Mouse (Mus musculus) MEL (cell line): ENCODE results near the gene Cux1. TPM values are rescaled to one million over a fixed set of nuclear protein-coding genes. Genes with fewer than 3 reads are reported as not detected.

Experiments used
- DNase-seq: peaks from one replicate; pipeline ENCODE4 v3.0.0; 2011; ENCODE audit warnings: low read depth, low spot score
- H3K27ac ChIP-seq: 2 replicates; pipeline ENCODE4 v1.5.1; 2012; ENCODE audit warnings: low read depth, mild to moderate bottlenecking, control low read depth, low read length, moderate library complexity; ENCODE audit not compliant: control insufficient read depth
- H3K27me3 ChIP-seq, 2 experiments: fragments of 150-350 bp in 1 of 2; sonication (generic) in 1 of 2; 2 replicates each; pipeline ENCODE4 v1.6.1; 2012; ENCODE audit warnings: low read length in 2 of 2, mild to moderate bottlenecking in 2 of 2, improper control_type of control experiment in 1 of 2, moderate library complexity in 1 of 2; ENCODE audit not compliant: insufficient read depth in 2 of 2, control insufficient read depth in 1 of 2
- H3K36me3 ChIP-seq, 2 experiments: 2 replicates each; pipeline ENCODE4 v1.6.1; 2012 to 2014; ENCODE audit warnings: low read length in 2 of 2, improper control_type of control experiment in 1 of 2, inconsistent platforms in 1 of 2, mild to moderate bottlenecking in 1 of 2; ENCODE audit not compliant: insufficient read depth in 2 of 2, control insufficient read depth in 1 of 2
- H3K4me1 ChIP-seq, 2 experiments: fragments of 150-350 bp in 1 of 2; sonication (generic) in 1 of 2; 2 replicates each; pipeline ENCODE4 v1.6.1; 2012; ENCODE audit warnings: low read length in 2 of 2, improper control_type of control experiment in 1 of 2, mild to moderate bottlenecking in 1 of 2; ENCODE audit not compliant: insufficient read depth in 2 of 2, control insufficient read depth in 1 of 2
- H3K4me3 ChIP-seq, 2 experiments: fragments of 150-350 bp in 1 of 2; sonication (generic) in 1 of 2; 2 replicates each; pipeline ENCODE4 v1.5.1; 2012; ENCODE audit warnings: low read depth in 2 of 2, low read length in 2 of 2, mild to moderate bottlenecking in 2 of 2, moderate library complexity in 2 of 2, control low read depth in 1 of 2, improper control_type of control experiment in 1 of 2; ENCODE audit not compliant: control insufficient read depth in 1 of 2, insufficient read depth in 1 of 2
- H3K79me2 ChIP-seq: 2 replicates; pipeline ENCODE4 v1.6.1; 2012; ENCODE audit warnings: mild to moderate bottlenecking, low read length, moderate library complexity; ENCODE audit not compliant: control insufficient read depth, poor library complexity, insufficient read depth
- H3K9ac ChIP-seq: 2 replicates; pipeline ENCODE4 v1.6.1; 2012; ENCODE audit warnings: low read depth, mild to moderate bottlenecking, control low read depth, low read length, moderate library complexity; ENCODE audit not compliant: control insufficient read depth, poor library complexity, severe bottlenecking
- H3K9me3 ChIP-seq: fragments of 150-350 bp; sonication (generic); replicated peaks from 2 replicates; pipeline ENCODE4 v1.6.1; 2012; ENCODE audit warnings: mild to moderate bottlenecking, low read length, improper control_type of control experiment, moderate library complexity; ENCODE audit not compliant: insufficient read depth
- BHLHE40 ChIP-seq: IDR thresholded peaks from 2 replicates; pipeline ENCODE4 v1.6.1; 2012; ENCODE audit warnings: low read depth, mild to moderate bottlenecking, inconsistent platforms, low read length, improper control_type of control experiment, borderline replicate concordance
- CTCF ChIP-seq, 3 experiments: IDR thresholded peaks in 2 of 3; conservative IDR thresholded peaks in 1 of 3; 2 replicates each; pipeline ENCODE4 v1.5.1; 2011 to 2012; ENCODE audit warnings: low read length in 3 of 3, low read depth in 2 of 3, mild to moderate bottlenecking in 2 of 3, improper control_type of control experiment in 1 of 3, inconsistent platforms in 1 of 3, mixed read lengths in 1 of 3, moderate library complexity in 1 of 3; ENCODE audit not compliant: control insufficient read depth in 1 of 3, insufficient read depth in 1 of 3, poor library complexity in 1 of 3, severe bottlenecking in 1 of 3
- E2F4 ChIP-seq: IDR thresholded peaks from 2 replicates; pipeline ENCODE4 v1.6.1; 2011; ENCODE audit warnings: low read depth, low read length, improper control_type of control experiment, borderline replicate concordance
- EP300 ChIP-seq, 2 experiments: IDR thresholded peaks; 2 replicates each; pipeline ENCODE4 v1.6.1; 2011; ENCODE audit warnings: improper control_type of control experiment in 2 of 2, low read length in 2 of 2, low read depth in 1 of 2, mild to moderate bottlenecking in 1 of 2
- ETS1 ChIP-seq: IDR thresholded peaks from 2 replicates; pipeline ENCODE4 v1.6.1; 2012; ENCODE audit warnings: low read depth, mild to moderate bottlenecking, inconsistent platforms, low read length, improper control_type of control experiment, moderate library complexity
- KAT2A ChIP-seq: conservative IDR thresholded peaks from 2 replicates; pipeline ENCODE4 v1.6.1; 2012; ENCODE audit warnings: low read depth, low read length, improper control_type of control experiment, inconsistent platforms
- MAFK ChIP-seq: IDR thresholded peaks from 2 replicates; pipeline ENCODE4 v1.6.1; 2011; ENCODE audit warnings: low read depth, mild to moderate bottlenecking, low read length, improper control_type of control experiment, borderline replicate concordance
- MAZ ChIP-seq: IDR thresholded peaks from 2 replicates; pipeline ENCODE4 v1.6.1; 2012; ENCODE audit warnings: low read depth, mild to moderate bottlenecking, inconsistent platforms, low read length, improper control_type of control experiment
- MEF2A ChIP-seq: IDR thresholded peaks from 2 replicates; pipeline ENCODE4 v1.6.1; 2014; ENCODE audit warnings: low read depth, mild to moderate bottlenecking, inconsistent platforms, low read length, improper control_type of control experiment; ENCODE audit not compliant: poor library complexity, insufficient replicate concordance, severe bottlenecking; ENCODE audit errors: extremely low read depth
- MXI1 ChIP-seq: IDR thresholded peaks from 2 replicates; pipeline ENCODE4 v1.6.1; 2011; ENCODE audit warnings: mild to moderate bottlenecking, low read depth, low read length, improper control_type of control experiment
- MYB ChIP-seq: IDR thresholded peaks from 2 replicates; pipeline ENCODE4 v1.6.1; 2011; ENCODE audit warnings: mild to moderate bottlenecking, low read depth, low read length, improper control_type of control experiment
- MYC ChIP-seq: IDR thresholded peaks from 2 replicates; pipeline ENCODE4 v1.6.1; 2011; ENCODE audit warnings: low read depth, mild to moderate bottlenecking, low read length, improper control_type of control experiment, moderate library complexity
- NELFE ChIP-seq: IDR thresholded peaks from 2 replicates; pipeline ENCODE4 v1.6.1; 2011; ENCODE audit warnings: low read depth, low read length, improper control_type of control experiment
- POLR2A ChIP-seq, 2 experiments: IDR thresholded peaks; 2 replicates each; pipeline ENCODE4 v1.6.1; 2011 to 2012; ENCODE audit warnings: low read length in 2 of 2, mild to moderate bottlenecking in 2 of 2, control low read depth in 1 of 2, improper control_type of control experiment in 1 of 2, low read depth in 1 of 2, moderate library complexity in 1 of 2; ENCODE audit not compliant: control insufficient read depth in 1 of 2, insufficient read depth in 1 of 2, poor library complexity in 1 of 2
- POLR2AphosphoS2 ChIP-seq: IDR thresholded peaks from 2 replicates; pipeline ENCODE4 v1.6.1; 2011; ENCODE audit warnings: low read length, improper control_type of control experiment
- POLR2AphosphoS5 ChIP-seq: IDR thresholded peaks from 2 replicates; pipeline ENCODE4 v1.6.1; 2012; ENCODE audit warnings: low read depth, borderline replicate concordance, mild to moderate bottlenecking, inconsistent platforms, low read length, moderate library complexity, mixed read lengths
- RAD21 ChIP-seq: IDR thresholded peaks from 2 replicates; pipeline ENCODE4 v1.6.1; 2011; ENCODE audit warnings: mild to moderate bottlenecking, low read depth, low read length, improper control_type of control experiment
- RCOR1 ChIP-seq: IDR thresholded peaks from 2 replicates; pipeline ENCODE4 v1.6.1; 2012; ENCODE audit warnings: low read depth, mild to moderate bottlenecking, inconsistent platforms, low read length, improper control_type of control experiment
- SIN3A ChIP-seq: IDR thresholded peaks from 2 replicates; pipeline ENCODE4 v1.6.1; 2012; ENCODE audit warnings: low read length, improper control_type of control experiment, inconsistent platforms
- TBP ChIP-seq: IDR thresholded peaks from 2 replicates; pipeline ENCODE4 v1.8.0; 2011; ENCODE audit warnings: low read depth, low read length, improper control_type of control experiment
- TCF12 ChIP-seq: IDR thresholded peaks from 2 replicates; pipeline ENCODE4 v1.6.1; 2014; ENCODE audit warnings: low read depth, mild to moderate bottlenecking, inconsistent platforms, low read length, improper control_type of control experiment, moderate library complexity
- UBTF ChIP-seq: IDR thresholded peaks from 2 replicates; pipeline ENCODE4 v1.6.1; 2012; ENCODE audit warnings: low read depth, mild to moderate bottlenecking, inconsistent platforms, low read length, improper control_type of control experiment, moderate library complexity, borderline replicate concordance; ENCODE audit not compliant: insufficient read depth
- ZC3H11A ChIP-seq: IDR thresholded peaks from 2 replicates; pipeline ENCODE4 v1.6.1; 2012; ENCODE audit warnings: low read depth, mild to moderate bottlenecking, inconsistent platforms, low read length, improper control_type of control experiment
- polyA plus RNA-seq, 2 experiments: library from polyadenylated mRNA; stranded (reverse) in 1 of 2; unstranded in 1 of 2; fragments of >175 nt in 1 of 2; fragments of >200 nt in 1 of 2; gene quantifications; 2 replicates each; pipeline versions ENCODE4 v1.2.1 to v1.2.4; 2012; ENCODE audit warnings: low replicate concordance in 2 of 2, low read depth in 1 of 2; ENCODE audit not compliant: insufficient read length in 2 of 2, insufficient read depth in 1 of 2, missing spikeins in 1 of 2
- total RNA-seq: library from RNA; depleted of rRNA; stranded (reverse); fragments of 300-350 nt; gene quantifications from 2 replicates; pipeline ENCODE4 v1.2.3, GENCODE M21; 2012

The Cux1 gene
- total and polyA plus RNA-seq, 3 experiments: 71.1 to 104 TPM; not detected in 1

DNA sequence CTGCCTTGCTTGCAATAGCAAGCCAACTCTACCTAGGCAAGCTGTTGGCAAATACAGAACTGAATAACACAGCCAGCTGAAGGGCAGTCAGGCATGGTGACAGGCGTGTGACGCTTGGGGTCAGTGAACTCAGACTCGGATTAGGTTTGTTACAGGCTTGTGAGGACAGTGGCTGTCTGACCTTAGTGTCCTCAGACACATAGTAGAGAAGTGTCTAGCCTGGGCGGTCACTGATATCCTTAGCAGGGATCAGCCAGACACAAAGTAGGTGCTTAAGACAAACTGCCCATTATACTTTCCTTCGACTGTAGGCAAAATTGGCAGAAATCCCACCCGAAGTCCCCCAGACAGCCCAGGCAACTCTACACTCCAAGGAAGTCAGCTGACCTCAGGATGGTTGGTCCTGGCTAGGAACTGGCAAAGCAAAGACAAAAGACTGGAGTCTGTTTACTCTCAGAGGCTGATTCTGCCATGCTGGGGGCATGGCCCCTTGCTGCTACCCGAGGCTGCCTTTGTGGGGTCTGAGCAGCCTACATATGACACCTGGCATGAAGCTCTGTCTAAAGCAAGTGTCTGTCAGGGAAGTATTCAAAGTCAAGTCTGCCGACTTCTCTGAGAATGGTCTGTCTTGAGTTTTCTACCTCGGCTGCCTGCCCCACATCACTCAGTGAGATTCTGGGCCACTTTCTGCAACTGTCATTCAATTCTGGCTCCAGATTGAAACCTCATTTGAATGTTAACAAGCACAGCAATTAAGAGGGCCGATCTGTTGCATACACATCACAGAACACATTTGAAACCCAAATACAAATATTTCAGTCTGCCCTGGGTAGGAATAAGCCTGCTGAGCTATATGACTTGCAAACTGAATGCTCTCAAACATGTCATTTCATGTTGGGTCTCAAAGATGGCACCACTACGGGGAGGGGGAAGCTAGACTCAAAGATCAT lies 124.8 kb downstream of the Cux1 start:
- H3K9ac ChIP-seq: no peak overlapping the region
- H3K4me3 ChIP-seq: no peak overlapping the region
- H3K4me1 ChIP-seq: peaks cover 0 to 2% of the 10 kb centered on the region in 2 experiments; a peak in 2 of 4 replicates
- H3K36me3 ChIP-seq: peaks cover 2 to 20% of the 10 kb centered on the region in 2 experiments; a peak in 2 of 4 replicates
- DNase-seq: no peak
- H3K27me3 ChIP-seq: no peaks in the 10 kb centered on the region
- H3K9me3 ChIP-seq: no peaks in the 10 kb centered on the region
- TF ChIP-seq MEF2A (no peak), RCOR1 (no peak), UBTF (no peak), POLR2A (IDR thresholded peaks at IDR 0.05; ENCODE audit: control insufficient read depth in 1 of 2, insufficient read depth in 1 of 2, low read depth in 1 of 2, low read length in 2 of 2, poor library complexity in 1 of 2) (no peak), TCF12 (no peak), MAFK (no peak), CTCF (IDR thresholded peaks at IDR 0.05 in 2 of 3, conservative IDR thresholded peaks at IDR 0.05 in 1 of 3; ENCODE audit: control insufficient read depth in 1 of 3, insufficient read depth in 1 of 3, low read depth in 2 of 3, low read length in 3 of 3, poor library complexity in 1 of 3, severe bottlenecking in 1 of 3) (no peak), POLR2AphosphoS5 (no peak), E2F4 (no peak), BHLHE40 (no peak)
- no peak overlapping the region for H3K27ac ChIP-seq
- H3K79me2 ChIP-seq: peaks cover 5% of the 10 kb centered on the region; the same call in 1 of the 2 replicates

DNA sequence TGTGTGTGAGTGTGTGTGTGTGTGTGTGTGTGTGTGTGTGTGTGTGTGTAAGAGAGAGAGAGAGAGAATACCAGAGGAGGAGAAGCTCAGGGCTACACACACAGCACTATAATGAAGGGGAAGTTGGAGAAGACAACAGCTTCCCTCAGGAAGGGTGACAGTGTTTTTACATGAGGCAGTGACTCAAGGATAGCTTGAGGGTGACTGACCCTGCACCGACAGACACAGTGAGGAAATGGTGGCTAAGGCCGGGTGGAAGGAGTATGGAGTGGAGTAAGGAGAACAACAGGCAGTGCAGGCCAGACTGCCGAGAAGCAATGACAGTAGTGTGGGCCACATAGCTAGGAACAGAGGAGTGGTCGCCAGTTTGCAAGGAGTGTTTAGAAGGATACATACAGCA lies 137.6 kb downstream of the Cux1 start:
- Histone ChIP-seq H3K9me3 (no peaks in the 10 kb centered on the region), H3K27me3 (no peaks in the 10 kb centered on the region), H3K36me3 (peaks cover 0 to 11% of the 10 kb centered on the region in 2 experiments; a peak in 2 of 4 replicates), H3K9ac (no peak overlapping the region), H3K4me3 (no peak overlapping the region), H3K79me2 (no peaks in the 10 kb centered on the region), H3K4me1 (no peaks in the 10 kb centered on the region), H3K27ac (no peak overlapping the region)
- DNase-seq: no peak
- TF ChIP-seq TBP (no peak), POLR2AphosphoS2 (no peak), MYB (no peak), ZC3H11A (no peak), MEF2A (no peak), MYC (no peak), UBTF (no peak), MAFK (no peak), CTCF (IDR thresholded peaks at IDR 0.05 in 2 of 3, conservative IDR thresholded peaks at IDR 0.05 in 1 of 3; ENCODE audit: control insufficient read depth in 1 of 3, insufficient read depth in 1 of 3, low read depth in 2 of 3, low read length in 3 of 3, poor library complexity in 1 of 3, severe bottlenecking in 1 of 3) (no peak), POLR2A (IDR thresholded peaks at IDR 0.05; ENCODE audit: control insufficient read depth in 1 of 2, insufficient read depth in 1 of 2, low read depth in 1 of 2, low read length in 2 of 2, poor library complexity in 1 of 2) (no peak), NELFE (no peak), EP300 (IDR thresholded peaks at IDR 0.05; ENCODE audit: low read depth in 1 of 2, low read length in 2 of 2) (no peak), KAT2A (no peak), SIN3A (no peak), MXI1 (no peak), ETS1 (no peak), RAD21 (no peak), MAZ (no peak)
